Mouse (Mus musculus) adrenal gland, adult (tissue): ENCODE measurements at regions not wholly inside any gene's neighbourhood (a gene's known extent, or its start where the extent isn't known, plus 50 kb on each side); places are given as distances from the start of the nearest gene placed in this dataset.
A peak's percentile ranks its signal among the peaks of the same experiment; 100 is the strongest.

Experiments used
- DNase-seq, 2 experiments: peaks; one replicate each; pipeline ENCODE4 v3.0.0; 2022 to 2023; ENCODE audit warnings: low spot score in 1 of 2; ENCODE audit not compliant: inconsistent age in 2 of 2

GRCm38 (mm10) chr15:63724543-63725186 lies 120.3 kb downstream of the Gsdmc2 start:
- no peak for DNase-seq

- DNase-seq: no peak
Observed at GRCm38 (mm10) chr15:63722991-63723390, 122.0 kb downstream of the Gsdmc2 start.

GRCm38 (mm10) chr15:63721669-63722357 lies 123.2 kb downstream of the Gsdmc2 start:
- peak; percentile 17 to 78 for DNase-seq

GRCm38 (mm10) chr15:63717812-63718211 lies 127.2 kb downstream of the Gsdmc2 start:
- no peak for DNase-seq

- no peak for DNase-seq
Observed at GRCm38 (mm10) chr15:63713697-63714096, 131.3 kb downstream of the Gsdmc2 start.

- DNase-seq: no peak
Observed at GRCm38 (mm10) chr15:63710381-63710780, 134.6 kb downstream of the Gsdmc2 start.

- DNase-seq: no peak
Observed at GRCm38 (mm10) chr15:63709270-63709933, 135.6 kb downstream of the Gsdmc2 start.

- no peak for DNase-seq
Observed at GRCm38 (mm10) chr15:63704636-63705035, 140.3 kb downstream of the Gsdmc2 start.

- DNase-seq: no peak
Observed at GRCm38 (mm10) chr15:63697831-63698230, 147.1 kb downstream of the Gsdmc2 start.

GRCm38 (mm10) chr15:63694150-63694549 lies 150.8 kb downstream of the Gsdmc2 start:
- DNase-seq: no peak

GRCm38 (mm10) chr15:63693561-63693960 lies 151.4 kb downstream of the Gsdmc2 start:
- DNase-seq: no peak

- DNase-seq: no peak
Observed at GRCm38 (mm10) chr15:63692491-63693295, 152.3 kb downstream of the Gsdmc2 start.

GRCm38 (mm10) chr15:63689788-63690575 lies 155.0 kb downstream of the Gsdmc2 start:
- DNase-seq: no peak

- no peak for DNase-seq
Observed at GRCm38 (mm10) chr15:63687852-63688251, 157.1 kb downstream of the Gsdmc2 start.

- no peak for DNase-seq
Observed at GRCm38 (mm10) chr15:63686954-63687562, 157.9 kb downstream of the Gsdmc2 start.

- no peak for DNase-seq
Observed at GRCm38 (mm10) chr15:63679984-63680925, 164.7 kb downstream of the Gsdmc2 start.

- DNase-seq: no peak
Observed at GRCm38 (mm10) chr15:63678921-63679320, 166.1 kb downstream of the Gsdmc2 start.

GRCm38 (mm10) chr15:63675491-63676036 lies 169.4 kb downstream of the Gsdmc2 start:
- no peak for DNase-seq

GRCm38 (mm10) chr15:63674404-63674803 lies 170.6 kb downstream of the Gsdmc2 start:
- no peak for DNase-seq
